Mouse (Mus musculus) embryonic fibroblast, embryonic 13.5 days (primary cell): ENCODE measurements around the gene Nkapd1.

ENCODE experiments used
- CTCF ChIP-seq: IDR thresholded peaks from 2 replicates; pipeline ENCODE4 v1.5.1; 2011; ENCODE audit warnings: mild to moderate bottlenecking, control low read depth, low read length, moderate library complexity, borderline replicate concordance; ENCODE audit not compliant: insufficient read depth
- POLR2A ChIP-seq: IDR thresholded peaks from 2 replicates; pipeline ENCODE4 v1.6.1; 2011; ENCODE audit warnings: low read depth, mild to moderate bottlenecking, control low read depth, low read length, moderate library complexity

- TF ChIP-seq CTCF (no peak), POLR2A (no peak)
Measured at GRCm38 (mm10) chr9:50632016-50632688, 14.9 kb upstream of the Nkapd1 start.
